Mouse (Mus musculus) heart, embryonic 16.5 days (tissue): ENCODE measurements around the gene Pcp4l1. TPM values are rescaled to one million over a fixed set of nuclear protein-coding genes. Genes with fewer than 3 reads are reported as not detected.

Source experiments
- ATAC-seq: fragments of 200-750 bp; cut with Nextera tagmentation; replicated peaks from 2 replicates; pipeline ENCODE4 v1.8.0; 2017; ENCODE audit warnings: moderate number of reproducible peaks; ENCODE audit not compliant: insufficient read depth, low FRiP score; ENCODE audit errors: extremely low read depth
- H3K27ac ChIP-seq: fragments of 300-500 bp; sonication (generic); 2 replicates; pipeline ENCODE4 v1.5.1; 2014; ENCODE audit warnings: mild to moderate bottlenecking, low read length, control low read depth, moderate library complexity
- H3K27me3 ChIP-seq: fragments of 300-500 bp; sonication (generic); 2 replicates; pipeline ENCODE4 v1.6.1; 2014; ENCODE audit warnings: low read length, mixed read lengths; ENCODE audit not compliant: control insufficient read depth, insufficient read depth
- H3K36me3 ChIP-seq: fragments of 300-500 bp; sonication (generic); 2 replicates; pipeline ENCODE4 v1.6.1; 2014; ENCODE audit not compliant: control insufficient read depth, insufficient read depth
- H3K4me1 ChIP-seq: fragments of 300-500 bp; sonication (generic); 2 replicates; pipeline ENCODE4 v1.6.1; 2014; ENCODE audit warnings: low read length, mixed read lengths; ENCODE audit not compliant: control insufficient read depth, insufficient read depth
- H3K4me2 ChIP-seq: fragments of 300-500 bp; sonication (generic); 2 replicates; pipeline ENCODE4 v1.6.1; 2014; ENCODE audit warnings: low read depth, mild to moderate bottlenecking, control low read depth, low read length
- H3K4me3 ChIP-seq: fragments of 300-500 bp; sonication (generic); 2 replicates; pipeline ENCODE4 v1.5.1; 2014; ENCODE audit warnings: mild to moderate bottlenecking, control low read depth, low read length
- H3K9ac ChIP-seq: fragments of 300-500 bp; sonication (generic); 2 replicates; pipeline ENCODE4 v1.6.1; 2014; ENCODE audit warnings: low read length, control low read depth
- H3K9me3 ChIP-seq: fragments of 300-500 bp; sonication (generic); replicated peaks from 2 replicates; pipeline ENCODE4 v1.6.1; 2016; ENCODE audit warnings: low read length; ENCODE audit not compliant: control insufficient read depth
- WGBS: fragments of 180-500 bp; shearing (Covaris S2); extraction: QIAGEN DNeasy Blood & Tissue Kit; methylation state at CpG from one replicate; pipeline ENCODE4 v1.1.7; 2014; 5-methylcytosine and 5-hydroxymethylcytosine counted together
- polyA plus RNA-seq: library from polyadenylated mRNA; unstranded; fragments of >200 nt; fragmentation: Nextera tagmentation; extraction: Ambion mirVana; gene quantifications from 2 replicates; pipeline ENCODE4 v1.2.1, GENCODE M21; 2015

The Pcp4l1 gene
- polyA plus RNA-seq, 1 experiment from 2014 or later: 57.2 TPM

GRCm38 (mm10) chr1:171183620-171184019, 12.4 kb downstream of the Pcp4l1 start:
- no peak overlapping the region for H3K4me3 ChIP-seq
- peak overlapping the region; percentile 82 for H3K27ac ChIP-seq
- no peaks in the 10 kb centered on the region for H3K36me3 ChIP-seq
- H3K4me2 ChIP-seq: peak overlapping the region; percentile 16; the same call in 1 of the 2 replicates
- no peaks in the 10 kb centered on the region for H3K9me3 ChIP-seq
- WGBS: 22% methylated on average over 3 of the region's 3 CpGs
- peaks cover 30% of the 10 kb centered on the region for H3K4me1 ChIP-seq
- peak; percentile 70 for ATAC-seq
- H3K9ac ChIP-seq: no peak overlapping the region
- H3K27me3 ChIP-seq: no peaks in the 10 kb centered on the region

DNA sequence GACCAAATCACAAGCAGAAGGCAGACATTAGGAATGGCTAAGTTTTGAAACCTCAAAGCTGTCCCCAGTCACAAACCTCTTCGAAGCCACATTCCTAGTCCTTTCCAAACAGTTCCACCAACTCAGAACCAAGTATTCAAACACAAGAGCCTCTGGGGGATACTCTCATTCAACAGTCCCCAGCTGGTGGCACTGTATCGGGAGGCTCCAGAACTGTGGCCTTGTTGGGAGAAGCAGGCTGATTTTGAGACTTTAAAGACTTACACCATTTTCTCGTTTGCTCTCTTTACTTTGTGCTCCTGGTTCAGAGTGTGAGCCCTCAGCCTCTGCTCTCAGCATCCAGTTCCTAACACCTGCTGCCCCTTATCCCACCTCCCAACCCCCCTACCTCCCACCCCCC, 13.0 kb downstream of the Pcp4l1 start:
- H3K4me1 ChIP-seq: peaks cover 25% of the 10 kb centered on the region
- H3K27me3 ChIP-seq: no peaks in the 10 kb centered on the region
- no peak overlapping the region for H3K4me2 ChIP-seq
- no peak overlapping the region for H3K9ac ChIP-seq
- no peak for ATAC-seq
- 84% methylated on average over 3 of the region's 3 CpGs for WGBS
- H3K27ac ChIP-seq: no peak overlapping the region; the same call in 1 of the 2 replicates
- H3K36me3 ChIP-seq: no peaks in the 10 kb centered on the region
- no peak overlapping the region for H3K4me3 ChIP-seq
- H3K9me3 ChIP-seq: no peaks in the 10 kb centered on the region

DNA sequence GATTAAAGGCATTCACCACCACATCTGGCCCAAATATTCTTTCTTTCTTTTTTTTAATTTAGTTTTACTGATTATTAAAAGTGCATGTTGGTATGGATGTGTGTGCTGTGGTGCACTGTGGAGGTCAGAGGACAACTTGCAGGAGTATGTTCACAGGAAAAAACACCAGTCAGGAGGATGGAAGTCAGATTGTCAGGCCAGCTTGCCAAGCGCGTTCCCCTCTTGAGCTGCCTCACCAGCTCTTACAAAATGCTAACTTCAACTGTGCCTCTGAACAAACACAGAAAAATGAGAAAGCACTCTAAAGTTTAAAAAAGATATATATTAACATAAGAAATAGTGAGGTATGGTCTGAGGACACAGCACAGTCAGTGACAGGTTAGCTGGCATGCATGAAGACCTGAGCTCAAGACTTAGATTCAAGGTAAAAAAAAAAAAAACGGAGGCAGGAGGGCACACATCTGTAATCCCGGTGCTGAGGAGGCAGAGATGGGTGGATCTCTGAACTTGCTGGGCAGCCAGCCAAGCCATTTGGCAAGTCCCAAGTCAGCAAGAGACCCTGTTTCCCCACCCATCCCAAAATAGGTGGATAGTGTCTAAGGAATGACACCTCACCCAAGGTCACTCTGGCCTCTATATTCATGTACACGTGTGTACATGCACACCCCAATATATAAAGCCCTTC, 16.4 kb downstream of the Pcp4l1 start:
- no peak overlapping the region for H3K27ac ChIP-seq
- no peaks in the 10 kb centered on the region for H3K36me3 ChIP-seq
- no peaks in the 10 kb centered on the region for H3K27me3 ChIP-seq
- H3K4me1 ChIP-seq: peaks cover 16% of the 10 kb centered on the region
- no peak overlapping the region for H3K9ac ChIP-seq
- no peak overlapping the region for H3K4me2 ChIP-seq
- WGBS: 44% methylated on average over 5 of the region's 5 CpGs
- ATAC-seq: peak; percentile 28; the same call in 1 of the 2 replicates
- no peak overlapping the region for H3K4me3 ChIP-seq
- H3K9me3 ChIP-seq: no peaks in the 10 kb centered on the region

- H3K4me1 ChIP-seq: peaks cover 5% of the 10 kb centered on the region
- H3K36me3 ChIP-seq: no peaks in the 10 kb centered on the region
- no peak overlapping the region for H3K27ac ChIP-seq
- H3K9me3 ChIP-seq: no peaks in the 10 kb centered on the region
- ATAC-seq: no peak
- H3K9ac ChIP-seq: no peak overlapping the region
- WGBS: 83% methylated on average over 8 of the region's 8 CpGs
- no peaks in the 10 kb centered on the region for H3K27me3 ChIP-seq
- H3K4me3 ChIP-seq: no peak overlapping the region
- H3K4me2 ChIP-seq: no peak overlapping the region
These were observed 23.3 kb downstream of the Pcp4l1 start for GRCm38 (mm10) chr1:171172779-171173178.

DNA sequence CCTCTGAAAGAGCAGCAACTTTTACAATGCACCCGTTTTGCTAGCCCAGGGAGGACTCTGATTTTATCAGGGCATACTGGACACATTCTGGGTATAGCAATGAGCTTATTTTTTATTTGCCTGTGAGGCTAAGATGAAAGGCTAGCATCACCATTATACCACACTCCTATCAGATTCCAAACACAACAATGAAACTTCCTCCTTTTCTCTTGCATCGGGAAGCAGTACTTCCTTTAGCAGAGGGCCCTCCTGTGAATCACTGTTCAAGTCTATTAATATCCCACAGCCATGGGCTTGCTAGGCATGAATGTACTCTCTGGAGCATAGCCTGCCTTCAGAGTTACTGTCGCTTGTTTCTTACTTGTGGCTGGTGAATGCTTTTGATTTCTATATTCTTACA, 24.9 kb downstream of the Pcp4l1 start:
- H3K4me3 ChIP-seq: no peak overlapping the region
- H3K4me1 ChIP-seq: peaks cover 5% of the 10 kb centered on the region
- ATAC-seq: peak; percentile 80
- H3K9me3 ChIP-seq: no peaks in the 10 kb centered on the region
- no peaks in the 10 kb centered on the region for H3K36me3 ChIP-seq
- peak overlapping the region; percentile 89 for H3K27ac ChIP-seq
- H3K4me2 ChIP-seq: peak overlapping the region; percentile 29; the same call in 1 of the 2 replicates
- H3K9ac ChIP-seq: no peak overlapping the region
- WGBS: 22% methylated on average over 3 of the region's 3 CpGs
- H3K27me3 ChIP-seq: no peaks in the 10 kb centered on the region

- H3K27me3 ChIP-seq: no peaks in the 10 kb centered on the region
- peak overlapping the region; percentile 30; the same call in 1 of the 2 replicates for H3K27ac ChIP-seq
- peaks cover 5% of the 10 kb centered on the region for H3K4me1 ChIP-seq
- no peak overlapping the region for H3K9ac ChIP-seq
- no peaks in the 10 kb centered on the region for H3K9me3 ChIP-seq
- H3K36me3 ChIP-seq: no peaks in the 10 kb centered on the region
- WGBS: 49% methylated on average over 3 of the region's 3 CpGs
- no peak overlapping the region for H3K4me2 ChIP-seq
- ATAC-seq: no peak
- H3K4me3 ChIP-seq: no peak overlapping the region
These were observed 26.2 kb downstream of the Pcp4l1 start for GRCm38 (mm10) chr1:171169913-171170312.

DNA sequence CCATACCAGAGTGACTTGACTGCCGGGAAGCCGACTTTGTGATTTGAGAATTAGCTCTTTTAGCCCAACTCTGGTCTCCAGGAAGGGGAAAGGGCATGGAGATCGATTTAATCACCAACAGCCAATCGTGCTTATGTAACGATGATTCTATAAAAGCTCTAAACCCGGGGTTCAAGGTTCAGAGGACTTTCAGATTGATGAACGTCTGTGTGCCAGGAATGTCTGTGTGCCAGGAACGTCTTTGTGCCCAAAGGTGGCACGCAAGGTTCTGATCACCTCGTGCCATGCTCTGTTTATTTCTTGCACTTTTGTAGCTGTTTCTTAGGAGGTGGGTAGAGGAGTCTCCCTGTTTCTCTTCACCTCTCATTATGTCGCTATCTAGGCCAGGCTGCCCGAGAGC, 27.2 kb downstream of the Pcp4l1 start:
- Histone ChIP-seq H3K4me2 (no peak overlapping the region), H3K4me3 (no peak overlapping the region), H3K27ac (no peak overlapping the region), H3K9me3 (no peaks in the 10 kb centered on the region), H3K9ac (no peak overlapping the region), H3K36me3 (no peaks in the 10 kb centered on the region), H3K4me1 (peaks cover 8% of the 10 kb centered on the region), H3K27me3 (no peaks in the 10 kb centered on the region)
- WGBS: 82% methylated on average over 12 of the region's 12 CpGs
- no peak for ATAC-seq

- Histone ChIP-seq H3K27ac (no peak overlapping the region), H3K4me1 (peaks cover 2% of the 10 kb centered on the region; the same call in 1 of the 2 replicates), H3K9me3 (no peaks in the 10 kb centered on the region), H3K36me3 (no peaks in the 10 kb centered on the region), H3K4me3 (no peak overlapping the region), H3K27me3 (no peaks in the 10 kb centered on the region), H3K4me2 (no peak overlapping the region), H3K9ac (no peak overlapping the region)
- WGBS: 55% methylated on average over 5 of the region's 5 CpGs
- ATAC-seq: no peak
These were observed 30.3 kb downstream of the Pcp4l1 start for GRCm38 (mm10) chr1:171165629-171166345.

DNA sequence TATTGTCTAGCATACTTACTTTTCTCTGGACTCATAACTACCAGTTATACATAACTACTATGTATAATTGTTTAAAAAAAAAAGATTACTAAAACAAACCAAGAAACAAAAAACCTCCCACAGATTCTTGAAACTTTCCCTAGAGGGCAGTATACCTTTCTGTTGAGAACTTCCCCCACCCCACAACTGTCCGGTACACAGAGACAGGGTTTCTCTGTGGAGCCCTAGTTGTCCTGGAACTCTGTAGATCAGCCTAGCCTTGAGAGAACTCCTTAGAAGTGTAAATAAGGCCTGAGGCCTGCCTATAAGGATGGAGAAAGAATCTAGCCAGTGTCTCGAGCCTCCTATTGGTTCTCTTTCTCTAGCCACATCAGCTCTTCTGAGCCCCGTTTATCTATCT, 31.8 kb downstream of the Pcp4l1 start:
- 31% methylated on average over 3 of the region's 3 CpGs for WGBS
- Histone ChIP-seq H3K36me3 (no peaks in the 10 kb centered on the region), H3K27ac (no peak overlapping the region), H3K4me3 (no peak overlapping the region), H3K9ac (no peak overlapping the region), H3K4me2 (no peak overlapping the region), H3K9me3 (no peaks in the 10 kb centered on the region), H3K27me3 (peaks cover 3% of the 10 kb centered on the region; the same call in 1 of the 2 replicates), H3K4me1 (peaks cover 7% of the 10 kb centered on the region; the same call in 1 of the 2 replicates)
- peak; percentile 64; the same call in 1 of the 2 replicates for ATAC-seq
